Mouse (Mus musculus): ENCODE data around the gene Zbtb17.

- TF ChIP-seq POLR2A (IDR thresholded peaks at IDR 0.05; ENCODE audit: borderline replicate concordance, control insufficient read depth, low read depth, low read length) (no peak), CTCF (IDR thresholded peaks at IDR 0.05; ENCODE audit: control insufficient read depth, insufficient read depth, low read length) (no peak)
Observed at GRCm38 (mm10) chr4:141408577-141408976, 35.9 kb upstream of the Zbtb17 start.
